Mouse (Mus musculus): ENCODE measurements around the gene Arhgef28.

DNA sequence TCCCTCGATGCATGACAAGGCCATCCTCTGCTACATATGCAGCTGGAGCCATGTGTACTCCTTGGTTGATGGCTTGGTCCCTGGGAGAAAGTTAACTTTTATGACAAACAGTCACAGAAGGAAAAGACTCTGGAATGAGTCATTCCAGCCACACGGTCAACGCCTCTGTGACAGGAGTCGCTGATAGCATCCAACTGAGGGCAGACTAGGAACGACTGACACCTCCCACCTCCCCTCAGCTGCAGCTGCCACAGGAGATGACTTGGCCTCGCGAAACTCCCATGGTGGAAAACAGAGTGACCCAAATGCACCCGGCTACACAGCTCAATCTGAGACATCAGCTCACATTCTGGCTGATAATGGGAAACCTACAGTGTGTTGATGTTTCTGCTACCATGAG lies 215.3 kb downstream of the Arhgef28 start:
- TF ChIP-seq CTCF (IDR thresholded peaks at IDR 0.05; ENCODE audit: borderline replicate concordance, insufficient read depth, low read length) (no peak), POLR2A (IDR thresholded peaks at IDR 0.05; ENCODE audit: low read depth, low read length) (no peak)
